Mouse (Mus musculus): ENCODE measurements at regions not wholly inside any gene's neighbourhood (a gene's known extent, or its start where the extent isn't known, plus 50 kb on each side); places are given as distances from the start of the nearest gene placed in this dataset.

DNA sequence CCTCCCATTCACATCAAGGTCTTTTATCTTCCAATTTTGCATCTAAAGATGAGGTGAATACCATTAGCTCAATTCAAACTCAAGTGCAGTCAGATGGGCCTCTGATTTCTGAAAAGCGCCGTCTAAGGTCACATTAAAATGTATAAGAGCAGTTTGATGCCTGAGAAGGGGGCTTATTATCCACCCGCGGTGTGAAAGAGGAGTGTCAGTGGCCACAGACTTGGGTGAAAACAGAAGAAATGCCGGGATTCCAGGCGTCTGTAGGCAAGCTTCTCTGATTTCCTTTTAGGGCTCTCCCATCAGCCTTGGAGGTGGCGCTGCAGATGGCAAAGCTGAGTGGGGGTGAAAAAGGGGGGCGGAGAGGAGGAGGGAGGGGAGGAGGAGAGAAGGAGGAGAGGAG is 143.7 kb downstream of the Bcl11b start:
- peak overlapping the region; percentile 35; the same call in 1 of the 2 replicates for H3K4me2 ChIP-seq
- H3K9ac ChIP-seq: no peak overlapping the region
- no peaks in the 10 kb centered on the region for H3K9me3 ChIP-seq (replicated peaks)
- WGBS: 1% methylated on average over 7 of the region's 8 CpGs
- peak; percentile 84 for ATAC-seq
- no peaks in the 10 kb centered on the region for H3K36me3 ChIP-seq (ENCODE audit: poor library complexity, severe bottlenecking)
- no peaks in the 10 kb centered on the region for H3K27me3 ChIP-seq
- no peak overlapping the region for H3K4me3 ChIP-seq
- H3K27ac ChIP-seq: 0 out of 2 replicates have a peak overlapping the region, but pooled peaks have one; percentile 54
- peaks cover 24% of the 10 kb centered on the region for H3K4me1 ChIP-seq

DNA sequence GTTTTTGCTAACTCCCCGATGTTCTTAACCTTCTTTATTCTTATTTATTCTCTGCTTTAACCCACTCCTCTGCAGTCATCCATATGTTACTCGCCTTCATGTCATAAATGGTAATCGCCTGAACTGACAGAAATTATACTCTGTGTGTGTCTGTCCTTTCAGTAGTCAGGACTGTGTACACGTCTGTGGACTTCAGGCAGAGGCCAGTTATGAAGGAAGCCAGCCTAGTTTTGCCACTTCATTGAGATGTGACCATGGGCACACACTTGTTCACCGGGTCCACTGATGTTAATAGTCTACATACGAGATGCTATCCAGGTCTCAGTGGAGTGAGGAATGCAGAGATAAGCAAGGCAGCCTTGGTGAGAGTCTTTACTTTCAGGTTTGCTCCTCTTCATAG is 143.0 kb downstream of the Bcl11b start:
- no peaks in the 10 kb centered on the region for H3K27me3 ChIP-seq
- H3K4me3 ChIP-seq: no peak overlapping the region
- no peak overlapping the region for H3K9ac ChIP-seq
- peak overlapping the region; percentile 66 for H3K27ac ChIP-seq
- H3K36me3 ChIP-seq (ENCODE audit: poor library complexity, severe bottlenecking): no peaks in the 10 kb centered on the region
- no peak overlapping the region for H3K4me2 ChIP-seq
- no peaks in the 10 kb centered on the region for H3K9me3 ChIP-seq (replicated peaks)
- ATAC-seq: peak; percentile 52; the same call in 1 of the 2 replicates
- H3K4me1 ChIP-seq: peaks cover 24% of the 10 kb centered on the region
- WGBS: 72% methylated on average over 6 of the region's 6 CpGs
